Mouse (Mus musculus) stomach, embryonic 16.5 days (tissue): Measurements from ENCODE around the gene E030018B13Rik. TPM values are rescaled to one million over a fixed set of nuclear protein-coding genes. Genes with fewer than 3 reads are reported as not detected.

Experiments used
- ATAC-seq: fragments of 200-750 bp; cut with Nextera tagmentation; 2 replicates; pipeline ENCODE4 v1.8.0; 2017; ENCODE audit warnings: moderate number of reproducible peaks, moderate TSS enrichment; ENCODE audit not compliant: insufficient read depth, low FRiP score
- H3K27ac ChIP-seq: fragments of 300-500 bp; sonication (generic); 2 replicates; pipeline ENCODE4 v1.5.1; 2014; ENCODE audit warnings: low read length
- H3K27me3 ChIP-seq: fragments of 300-500 bp; sonication (generic); 2 replicates; pipeline ENCODE4 v1.6.1; 2014; ENCODE audit warnings: low read length, control low read depth, mixed read lengths; ENCODE audit not compliant: control insufficient read depth, insufficient read depth
- H3K36me3 ChIP-seq: fragments of 300-500 bp; sonication (generic); 2 replicates; pipeline ENCODE4 v1.6.1; 2014; ENCODE audit warnings: low read length; ENCODE audit not compliant: control insufficient read depth, insufficient read depth
- H3K4me1 ChIP-seq: fragments of 300-500 bp; sonication (generic); 2 replicates; pipeline ENCODE4 v1.6.1; 2014; ENCODE audit warnings: low read length, control low read depth, mixed read lengths; ENCODE audit not compliant: control insufficient read depth, insufficient read depth
- H3K4me2 ChIP-seq: fragments of 300-500 bp; sonication (generic); 2 replicates; pipeline ENCODE4 v1.6.1; 2014; ENCODE audit warnings: low read depth, low read length, mixed read lengths
- H3K4me3 ChIP-seq: fragments of 300-500 bp; sonication (generic); replicated peaks from 2 replicates; pipeline ENCODE4 v1.5.1; 2014; ENCODE audit warnings: mild to moderate bottlenecking, low read length
- H3K9ac ChIP-seq: fragments of 300-500 bp; sonication (generic); 2 replicates; pipeline ENCODE4 v1.6.1; 2014; ENCODE audit warnings: low read length
- H3K9me3 ChIP-seq: fragments of 300-500 bp; sonication (generic); replicated peaks from 2 replicates; pipeline ENCODE4 v1.6.1; 2016; ENCODE audit warnings: low read length, control low read depth; ENCODE audit not compliant: control insufficient read depth
- WGBS: fragments of 180-500 bp; shearing (Covaris S2); extraction: QIAGEN DNeasy Blood & Tissue Kit; methylation state at CpG from one replicate; pipeline ENCODE4 v1.1.7; 2014; 5-methylcytosine and 5-hydroxymethylcytosine counted together
- polyA plus RNA-seq: library from polyadenylated mRNA; unstranded; fragments of >200 nt; fragmentation: Nextera tagmentation; extraction: Ambion mirVana; gene quantifications from 2 replicates; pipeline ENCODE4 v1.2.1, GENCODE M21; 2015

E030018B13Rik gene
- polyA plus RNA-seq, 1 experiment from 2014 or later = not detected

DNA sequence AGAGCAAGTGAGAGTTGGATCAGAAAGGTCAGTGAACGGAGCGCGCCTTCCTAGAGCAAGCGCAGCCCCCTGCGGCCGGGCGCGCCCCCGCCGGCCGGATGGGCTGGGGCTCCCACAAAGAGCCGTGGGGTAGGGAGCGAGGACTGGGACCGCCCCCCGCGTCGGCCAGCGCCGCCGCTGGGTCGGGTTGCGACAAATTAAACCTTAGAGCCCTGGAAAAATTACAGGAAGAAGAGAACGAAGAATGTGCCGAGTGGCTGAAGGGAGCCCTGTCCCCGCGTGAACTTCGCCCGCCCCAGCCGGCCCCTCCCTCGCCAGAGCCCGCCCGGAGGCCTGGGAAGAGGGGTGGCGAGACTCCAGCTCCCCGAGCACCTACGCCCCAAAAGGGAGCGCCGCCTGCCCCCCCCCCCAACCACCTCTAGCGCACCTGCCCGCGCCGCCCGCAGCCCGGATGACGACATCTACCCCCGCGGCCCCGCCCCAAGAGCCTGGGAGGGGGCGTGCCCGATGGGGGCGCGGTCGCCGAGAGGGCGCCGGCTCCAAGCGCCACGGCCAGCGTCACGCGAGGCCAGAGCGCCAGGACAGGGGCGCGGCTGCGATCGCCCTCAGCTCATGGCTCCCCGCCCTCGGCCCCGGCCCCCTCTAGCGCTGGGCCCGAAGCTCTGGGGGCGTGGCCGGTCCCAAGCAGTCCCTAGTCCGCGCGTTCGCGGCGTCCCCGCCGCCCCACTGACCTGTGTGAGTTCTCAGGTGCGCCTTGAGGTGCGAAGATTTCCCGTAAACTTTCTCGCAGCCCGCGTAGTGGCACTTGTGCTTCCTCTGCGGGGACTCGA lies 20.8 kb downstream of the E030018B13Rik start:
- H3K9ac ChIP-seq = peak overlapping the region; percentile 96
- no peaks in the 10 kb centered on the region for H3K9me3 ChIP-seq
- WGBS = under 1% methylated on average over 64 of the region's 88 CpGs
- peak overlapping the region; percentile 98 for H3K27ac ChIP-seq
- peaks cover 16% of the 10 kb centered on the region for H3K4me1 ChIP-seq
- peak overlapping the region; percentile 78 for H3K4me3 ChIP-seq
- peak overlapping the region; percentile 93 for H3K4me2 ChIP-seq
- peak; percentile 49 for ATAC-seq
- H3K36me3 ChIP-seq = no peaks in the 10 kb centered on the region
- no peaks in the 10 kb centered on the region for H3K27me3 ChIP-seq

DNA sequence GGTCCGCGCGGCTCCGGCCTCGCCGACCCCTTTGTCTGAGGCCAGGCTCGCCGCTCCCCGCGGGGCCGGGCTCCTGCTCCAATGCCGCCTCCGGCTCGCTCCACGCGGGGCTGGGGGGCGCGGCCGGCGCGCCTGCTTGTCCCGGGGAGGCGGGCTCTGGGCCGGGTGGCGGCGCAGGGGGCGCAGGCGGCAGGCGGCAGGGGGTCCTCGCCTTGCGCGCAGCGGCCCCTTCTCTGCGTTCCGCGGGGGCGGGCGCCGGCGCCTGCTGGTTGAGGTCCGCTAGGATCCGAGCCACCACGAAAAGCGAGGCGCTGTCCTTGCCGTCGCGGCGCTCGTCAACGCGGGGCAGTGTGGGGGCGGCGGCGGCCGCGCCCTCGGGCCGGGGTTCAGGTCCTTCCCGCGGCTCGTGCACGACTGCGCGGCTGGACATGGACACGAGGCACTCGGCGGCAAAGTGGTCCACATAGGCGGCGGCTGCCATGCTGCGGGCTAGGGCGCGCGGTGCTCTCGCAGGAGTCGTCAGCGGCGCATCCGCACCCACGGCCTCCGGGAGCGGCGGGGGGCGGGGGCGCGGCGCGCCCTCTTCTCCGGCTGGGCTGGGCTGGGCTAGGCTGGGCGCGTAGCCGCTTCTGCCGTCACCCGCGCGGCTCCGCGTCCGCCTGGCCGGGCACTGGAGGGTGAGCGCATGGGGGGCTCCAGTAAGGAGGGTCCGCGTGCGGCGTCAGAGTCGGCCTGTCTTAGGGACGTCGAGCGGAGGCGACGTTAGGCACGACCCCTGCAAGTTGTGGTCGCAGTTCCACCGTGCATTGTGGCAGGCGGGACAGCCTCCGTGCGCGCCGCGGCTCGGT lies 21.6 kb downstream of the E030018B13Rik start:
- peak overlapping the region; percentile 78 for H3K4me3 ChIP-seq
- H3K27ac ChIP-seq = peak overlapping the region; percentile 98
- H3K4me1 ChIP-seq = peaks cover 16% of the 10 kb centered on the region
- H3K4me2 ChIP-seq = peak overlapping the region; percentile 93
- H3K27me3 ChIP-seq = no peaks in the 10 kb centered on the region
- H3K9ac ChIP-seq = peak overlapping the region; percentile 96
- no peaks in the 10 kb centered on the region for H3K9me3 ChIP-seq
- WGBS = under 1% methylated on average over 114 of the region's 121 CpGs
- ATAC-seq = peak; percentile 58
- H3K36me3 ChIP-seq = no peaks in the 10 kb centered on the region

DNA sequence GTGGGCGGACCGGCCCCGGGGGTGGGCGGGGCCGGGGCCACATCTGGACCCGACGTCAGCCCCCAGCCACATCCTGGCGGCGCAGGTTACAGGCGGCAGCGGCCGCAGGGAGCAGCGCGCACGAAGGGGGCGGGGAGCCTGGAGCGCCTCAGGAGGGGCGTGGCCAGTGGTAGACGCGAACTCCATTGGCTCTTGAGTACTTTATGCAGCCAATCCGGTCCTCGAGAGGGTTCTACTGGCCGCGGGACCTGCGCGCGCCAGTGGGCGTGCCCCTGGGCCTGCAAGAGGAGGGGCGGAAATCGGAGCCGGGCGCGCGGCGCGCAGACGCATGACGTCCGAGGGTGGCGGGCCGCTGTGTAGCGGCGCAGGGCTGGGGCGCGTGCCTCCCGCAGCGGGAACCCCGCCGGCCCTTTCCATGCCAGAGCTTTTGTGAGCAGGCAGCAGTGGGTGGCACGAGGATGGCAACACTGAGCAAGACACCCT lies 22.3 kb downstream of the E030018B13Rik start, which contains the start of gene Klf13:
Klf13 (minus strand) TSS at position 2 of the 483 bp plus-strand sequence.
- no peaks in the 10 kb centered on the region for H3K36me3 ChIP-seq
- peak within 1 kb of the TSS; percentile 93 for H3K4me2 ChIP-seq
- peak within 1 kb of the TSS; percentile 99 for H3K27ac ChIP-seq
- peak within 1 kb of the TSS; percentile 78 for H3K4me3 ChIP-seq
- H3K27me3 ChIP-seq = no peaks in the 10 kb centered on the region
- peak within 1 kb of the TSS; percentile 96 for H3K9ac ChIP-seq
- under 1% methylated on average over 50 of the region's 50 CpGs for WGBS
- no peaks in the 10 kb centered on the region for H3K9me3 ChIP-seq
- peak; percentile 91 for ATAC-seq
- H3K4me1 ChIP-seq = peaks cover 16% of the 10 kb centered on the region

DNA sequence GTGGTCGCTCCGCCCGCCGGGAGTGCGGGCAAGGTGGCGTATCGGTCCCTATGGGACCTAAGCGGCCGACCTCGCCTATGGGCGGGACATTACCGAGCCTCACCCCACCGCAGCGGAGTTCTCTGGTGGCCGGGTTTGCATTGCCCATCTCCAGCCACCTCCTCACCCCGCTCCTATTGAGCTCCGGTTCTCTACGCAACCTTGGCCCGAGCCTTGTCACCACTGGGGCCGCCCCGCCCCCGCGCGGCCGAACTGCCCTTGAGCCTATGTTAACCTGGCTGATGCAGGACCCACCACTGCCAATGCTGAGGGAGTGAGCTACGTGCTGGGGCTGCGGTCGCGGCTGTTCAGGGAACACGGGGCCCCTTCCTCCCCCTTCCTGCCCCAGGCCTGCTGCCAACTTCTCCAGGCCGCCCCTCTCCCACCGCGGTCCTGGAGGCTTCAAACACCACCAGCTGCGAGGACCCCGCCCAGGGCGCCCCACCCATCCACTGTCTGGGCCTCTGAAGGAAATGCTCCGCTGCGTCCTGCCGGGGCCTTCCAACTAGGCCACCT lies 22.8 kb downstream of the E030018B13Rik start:
- no peaks in the 10 kb centered on the region for H3K36me3 ChIP-seq
- H3K4me1 ChIP-seq = peaks cover 16% of the 10 kb centered on the region
- H3K9me3 ChIP-seq = no peaks in the 10 kb centered on the region
- WGBS = under 1% methylated on average over 39 of the region's 39 CpGs
- ATAC-seq = peak; percentile 59
- peak overlapping the region; percentile 78 for H3K4me3 ChIP-seq
- H3K4me2 ChIP-seq = peak overlapping the region; percentile 85
- H3K27me3 ChIP-seq = no peaks in the 10 kb centered on the region
- peak overlapping the region; percentile 99 for H3K27ac ChIP-seq
- H3K9ac ChIP-seq = peak overlapping the region; percentile 92

DNA sequence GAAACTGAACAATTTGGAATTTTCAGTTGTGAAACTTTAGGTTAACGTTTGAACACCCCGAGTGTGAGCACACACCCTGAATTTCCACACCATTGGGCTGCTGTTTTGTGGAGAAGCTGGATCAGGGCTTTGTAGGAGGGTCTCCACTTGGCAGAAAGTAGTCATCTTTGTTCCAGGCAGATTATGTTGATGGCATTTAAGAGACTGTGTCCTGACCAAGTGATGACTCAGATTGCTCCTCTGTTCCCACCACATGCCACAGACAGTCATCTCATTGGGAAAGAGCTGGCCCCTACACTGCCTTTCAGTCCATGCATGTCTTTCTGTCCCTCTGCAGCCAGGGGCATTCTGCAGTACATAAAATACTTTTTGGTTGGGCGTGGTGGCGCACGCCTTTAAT lies 23.7 kb downstream of the E030018B13Rik start:
- Histone ChIP-seq H3K36me3 (no peaks in the 10 kb centered on the region), H3K4me3 (no peak overlapping the region), H3K27me3 (no peaks in the 10 kb centered on the region), H3K27ac (peak overlapping the region; percentile 99), H3K9me3 (no peaks in the 10 kb centered on the region), H3K9ac (no peak overlapping the region), H3K4me1 (peaks cover 13% of the 10 kb centered on the region), H3K4me2 (no peak overlapping the region)
- no peak for ATAC-seq
- WGBS = 87% methylated on average over 5 of the region's 5 CpGs

- H3K9me3 ChIP-seq = no peaks in the 10 kb centered on the region
- no peak for ATAC-seq
- H3K27me3 ChIP-seq = no peaks in the 10 kb centered on the region
- H3K4me2 ChIP-seq = no peak overlapping the region
- H3K4me1 ChIP-seq = peaks cover 7% of the 10 kb centered on the region
- no peak overlapping the region for H3K27ac ChIP-seq
- H3K4me3 ChIP-seq = no peak overlapping the region
- 88% methylated on average over 3 of the region's 3 CpGs for WGBS
- no peaks in the 10 kb centered on the region for H3K36me3 ChIP-seq
- no peak overlapping the region for H3K9ac ChIP-seq
Measured at GRCm38 (mm10) chr7:63941050-63941449, 24.4 kb downstream of the E030018B13Rik start.

DNA sequence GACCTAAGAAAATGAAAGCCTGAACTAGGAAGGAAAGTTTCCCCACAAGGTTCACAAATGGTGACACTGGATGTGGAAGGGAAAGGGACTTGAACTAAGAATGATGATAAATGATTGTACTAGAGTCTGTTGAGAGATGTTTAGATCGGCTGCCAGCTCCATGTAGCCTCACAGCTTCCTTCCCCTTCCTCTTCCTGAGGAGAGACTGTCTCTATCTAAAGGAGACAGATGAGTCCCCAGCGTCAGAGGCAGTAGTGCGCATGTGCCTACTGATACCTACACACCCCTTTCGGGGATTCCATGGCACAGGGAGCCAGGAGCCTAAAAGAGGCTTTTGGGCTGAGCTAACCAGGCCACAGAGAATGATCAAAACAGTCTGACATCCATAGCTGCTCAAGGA lies 24.8 kb downstream of the E030018B13Rik start:
- H3K4me2 ChIP-seq = no peak overlapping the region
- 69% methylated on average over 4 of the region's 4 CpGs for WGBS
- H3K27me3 ChIP-seq = no peaks in the 10 kb centered on the region
- no peaks in the 10 kb centered on the region for H3K36me3 ChIP-seq
- no peak for ATAC-seq
- H3K4me3 ChIP-seq = no peak overlapping the region
- H3K27ac ChIP-seq = no peak overlapping the region
- H3K9me3 ChIP-seq = no peaks in the 10 kb centered on the region
- peaks cover 7% of the 10 kb centered on the region for H3K4me1 ChIP-seq
- no peak overlapping the region for H3K9ac ChIP-seq

- 37% methylated on average over 2 of the region's 2 CpGs for WGBS
- Histone ChIP-seq H3K9me3 (no peaks in the 10 kb centered on the region), H3K36me3 (no peaks in the 10 kb centered on the region), H3K4me3 (no peak overlapping the region), H3K4me1 (peaks cover 7% of the 10 kb centered on the region), H3K27me3 (no peaks in the 10 kb centered on the region), H3K27ac (no peak overlapping the region), H3K4me2 (no peak overlapping the region), H3K9ac (no peak overlapping the region)
- ATAC-seq = no peak
Measured at GRCm38 (mm10) chr7:63943946-63944345, 27.3 kb downstream of the E030018B13Rik start.
